Mouse (Mus musculus): ENCODE results near the gene Gosr1. TPM values are rescaled to one million over a fixed set of nuclear protein-coding genes. Genes with fewer than 3 reads are reported as not detected.

The Gosr1 gene
- total RNA-seq, 2 experiments from 2014 or later: 13.0 to 66.6 TPM

Other genes with a start within 250 kb of the Gosr1 start
- 4.0 and 10.9 TPM in 2 replicates for gene Abr, start 141.3 kb downstream of the Gosr1 start, total RNA-seq (2015; ENCODE audit: low replicate concordance)
- 7.0 and 7.7 TPM in 2 replicates for gene Abr, start 141.3 kb downstream of the Gosr1 start, total RNA-seq (2017; ENCODE audit: low replicate concordance)
- not detected in 2 replicates for gene Bhlha9, start 91.1 kb downstream of the Gosr1 start, total RNA-seq (2015; ENCODE audit: low replicate concordance)
- gene Bhlha9, start 91.1 kb downstream of the Gosr1 start, total RNA-seq (2017; ENCODE audit: low replicate concordance): not detected in 2 replicates
- gene Trarg1, start 83.8 kb downstream of the Gosr1 start, total RNA-seq (2015; ENCODE audit: low replicate concordance): not detected in 2 replicates
- 0.13 TPM in 1 of 2 replicates, not detected in the other for gene Trarg1, start 83.8 kb downstream of the Gosr1 start, total RNA-seq (2017; ENCODE audit: low replicate concordance)
- gene Cpd, start 83.4 kb upstream of the Gosr1 start, total RNA-seq (2015; ENCODE audit: low replicate concordance): 11.7 and 12.6 TPM in 2 replicates
- gene Cpd, start 83.4 kb upstream of the Gosr1 start, total RNA-seq (2017; ENCODE audit: low replicate concordance): 6.1 and 9.6 TPM in 2 replicates
- gene Tmigd1, start 138.6 kb upstream of the Gosr1 start, total RNA-seq (2015; ENCODE audit: low replicate concordance): not detected in 2 replicates
- not detected in 2 replicates for gene Tmigd1, start 138.6 kb upstream of the Gosr1 start, total RNA-seq (2017; ENCODE audit: low replicate concordance)
- 11.2 and 16.8 TPM in 2 replicates for gene Blmh, start 161.2 kb upstream of the Gosr1 start, total RNA-seq (2015; ENCODE audit: low replicate concordance)
- gene Blmh, start 161.2 kb upstream of the Gosr1 start, total RNA-seq (2017; ENCODE audit: low replicate concordance): 30.4 and 38.4 TPM in 2 replicates
- 2.2 TPM in 1 of 2 replicates, not detected in the other for gene Slc6a4, start 235.0 kb upstream of the Gosr1 start, total RNA-seq (2015; ENCODE audit: low replicate concordance)
- not detected in 2 replicates for gene Slc6a4, start 235.0 kb upstream of the Gosr1 start, total RNA-seq (2017; ENCODE audit: low replicate concordance)

Data from erythroid progenitor cell, adult 5-6 weeks (primary cell).